Comparison of ENCODE assay signal across 11 mouse cellular contexts in the genomic region with DNA sequence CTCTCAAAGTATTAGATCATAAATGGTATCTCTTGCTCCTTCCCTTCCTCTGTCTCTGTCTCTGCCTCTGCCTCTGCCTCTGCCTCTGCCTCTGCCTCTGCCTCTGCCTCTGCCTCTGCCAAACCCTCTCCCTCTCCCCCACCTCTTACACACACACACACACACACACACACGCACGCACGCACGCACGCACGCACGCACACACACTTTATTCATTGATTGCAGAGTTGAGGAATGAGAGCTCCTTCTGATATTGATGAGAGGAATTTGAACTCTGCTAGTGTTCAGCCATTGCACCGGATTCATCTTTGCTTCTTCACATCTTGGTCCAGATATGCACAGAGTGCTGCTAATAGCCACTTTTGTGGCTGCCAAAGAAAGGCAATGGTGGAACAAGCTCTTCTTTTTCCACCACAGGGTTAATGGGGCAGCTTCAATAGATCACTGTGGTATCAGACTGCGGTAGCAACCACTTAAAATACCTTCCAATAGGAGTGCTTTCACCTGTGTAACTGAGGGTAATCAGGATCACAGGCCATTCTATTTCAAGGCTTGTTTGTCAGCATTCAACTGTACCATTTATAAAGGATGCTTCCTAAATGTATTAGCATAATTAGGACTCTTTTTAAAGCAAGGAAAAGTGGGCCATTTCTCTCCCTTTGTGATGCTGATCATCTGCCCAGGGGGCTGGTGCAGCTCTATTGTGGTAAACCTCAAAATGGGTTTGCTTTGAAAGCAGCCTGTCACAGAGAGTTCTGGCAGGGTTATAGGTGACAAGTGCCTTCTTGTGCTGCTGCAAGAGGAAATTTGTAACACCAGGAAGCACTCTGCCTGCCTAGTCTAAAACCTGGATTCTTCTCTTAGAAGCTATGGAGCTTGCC.
DNase-seq lines count a peak whose midpoint lies in the region; ATAC-seq lines count a peak whose summit lies in the region.
"Had no signal": no experiment of that assay in that cellular context is flagged by ENCODE, and none has a peak within 500 bp of the region (broad histone marks: within the 10 kb centered on the region; RNA-seq: fewer than 3 reads in every experiment).

No protein-coding gene starts in this region.

- H3K4me3 ChIP-seq in hindbrain, embryonic 10.5 days = no peak overlapping the region
- no peak overlapping the region for H3K4me3 ChIP-seq in midbrain, embryonic 16.5 days (ENCODE audit: low read depth, low read length)

- H3K4me1 ChIP-seq in hindbrain, embryonic 10.5 days (replicated peaks) = peaks cover 14% of the 10 kb centered on the region
- no peaks in the 10 kb centered on the region for H3K4me1 ChIP-seq in midbrain, embryonic 16.5 days (ENCODE audit: control insufficient read depth, insufficient read depth, low read length)

- no peak overlapping the region for H3K4me2 ChIP-seq in midbrain, embryonic 16.5 days (ENCODE audit: low read length)

- H3K27ac ChIP-seq in hindbrain, embryonic 10.5 days = no peak overlapping the region
- H3K27ac ChIP-seq in midbrain, embryonic 16.5 days (ENCODE audit: low read length) = no peak overlapping the region

- H3K9me3 ChIP-seq in hindbrain, embryonic 10.5 days = no peaks in the 10 kb centered on the region
- no peaks in the 10 kb centered on the region for H3K9me3 ChIP-seq in midbrain, embryonic 16.5 days (replicated peaks; ENCODE audit: control insufficient read depth, low read length, poor library complexity, severe bottlenecking)

- peak; percentile 86 for DNase-seq in Muller cell, postnatal 12 days (ENCODE audit: inconsistent ontology term)
- DNase-seq in embryo, embryonic 10 days (ENCODE audit: low spot score) = peak; percentile 48
- DNase-seq in hindbrain, embryonic 10.5 days (ENCODE audit: low spot score) = peak; percentile 60
- DNase-seq in kidney, adult 9 months = no peak
- DNase-seq in adrenal gland, postnatal 10 days = no peak
- DNase-seq: adrenal gland, postnatal 36 days; gastrocnemius, postnatal 14 days; liver, postnatal 0 days had no signal

- H3K9ac ChIP-seq in midbrain, embryonic 16.5 days (ENCODE audit: low read depth, low read length) = no peak overlapping the region
- H3K9ac ChIP-seq: liver, postnatal 0 days had no signal

- peak; percentile 92 for ATAC-seq in midbrain, embryonic 16.5 days
- no peak for ATAC-seq in erythroblast, adult 5-6 weeks (replicated peaks; ENCODE audit: low FRiP score, poor library complexity, severe bottlenecking)
- ATAC-seq: liver, postnatal 0 days had no signal

- 61% methylated on average over 9 of the region's 9 CpGs for WGBS in hindbrain, embryonic 10.5 days
- 53% methylated on average over 9 of the region's 9 CpGs for WGBS in midbrain, embryonic 16.5 days

- H3K36me3 ChIP-seq in hindbrain, embryonic 10.5 days = no peaks in the 10 kb centered on the region
- H3K36me3 ChIP-seq in midbrain, embryonic 16.5 days (ENCODE audit: control insufficient read depth, insufficient read depth, low read length) = no peaks in the 10 kb centered on the region
- H3K36me3 ChIP-seq: G1E had no signal

- peaks cover 22% of the 10 kb centered on the region for H3K27me3 ChIP-seq in hindbrain, embryonic 10.5 days (ENCODE audit: insufficient read depth, poor library complexity, severe bottlenecking)
- no peaks in the 10 kb centered on the region for H3K27me3 ChIP-seq in midbrain, embryonic 16.5 days (ENCODE audit: control insufficient read depth, insufficient read depth, low read depth, low read length)

Comparison
In these comparisons a context has a peak if more than half of its experiments do, and no peak if none do; other contexts are left out.
1. DNase-seq: peak in Muller cell, postnatal 12 days (single experiment), embryo, embryonic 10 days (single experiment) and hindbrain, embryonic 10.5 days (single experiment); none in kidney, adult 9 months (single experiment) and adrenal gland, postnatal 10 days (single experiment).